Mouse (Mus musculus): ENCODE results near the gene Wwc1.

DNA sequence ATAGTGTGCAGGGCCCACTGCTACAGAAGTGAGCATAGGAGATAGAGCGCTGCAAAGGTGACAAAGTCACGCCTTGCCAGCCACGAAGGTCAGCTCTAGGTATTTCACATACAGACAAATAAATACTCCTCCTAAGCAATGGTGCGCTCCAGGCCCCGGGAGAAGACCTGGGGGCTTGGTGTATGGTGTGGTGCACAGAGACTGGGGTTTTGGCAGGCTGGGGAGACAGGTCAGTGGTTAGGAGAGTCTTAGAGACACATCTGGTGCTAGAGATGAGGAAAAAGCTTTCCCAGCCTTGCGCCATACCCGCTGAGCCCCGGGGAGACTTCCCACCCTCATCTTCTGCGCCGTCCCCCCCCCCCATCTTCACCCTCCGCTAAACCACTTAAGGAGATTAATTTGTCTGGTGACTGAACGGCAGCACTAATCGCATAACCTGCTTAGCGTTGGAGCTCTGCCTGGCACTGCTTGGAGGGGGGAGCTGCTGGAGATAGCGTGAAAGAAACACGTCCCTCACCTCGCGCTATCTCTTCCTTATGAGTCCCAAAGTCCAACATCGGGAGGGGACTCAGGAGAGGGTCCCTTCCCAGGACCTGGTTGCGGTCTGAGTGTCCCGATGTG lies 106.6 kb downstream of the Wwc1 start:
- TF ChIP-seq CTCF (IDR thresholded peaks at IDR 0.05; ENCODE audit: insufficient read depth, low read length) (no peak), POLR2A (IDR thresholded peaks at IDR 0.05; ENCODE audit: borderline replicate concordance, extremely low read depth, low read depth, low read length) (no peak)
